Mouse (Mus musculus): ENCODE results near the gene Atp10b.

DNA sequence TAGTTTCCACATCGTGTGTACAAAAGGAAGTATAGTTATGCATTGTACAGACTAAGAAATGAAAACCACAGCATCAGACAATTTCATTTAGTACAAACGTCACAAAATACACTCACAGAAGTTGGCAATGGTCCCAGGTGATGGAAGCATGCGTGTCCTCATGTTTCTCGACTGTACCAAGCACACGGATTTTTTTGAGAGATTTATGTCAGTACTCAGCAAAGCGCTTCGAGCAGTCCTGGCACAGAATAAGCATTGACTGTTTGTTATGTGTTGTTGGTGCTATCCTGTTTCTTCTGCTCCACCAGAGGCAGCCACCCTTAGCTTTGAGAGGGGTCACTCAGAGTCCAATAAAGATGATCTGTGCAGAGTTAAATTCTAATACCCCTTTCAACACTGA is 108.1 kb downstream of the Atp10b start:
- TF ChIP-seq EP300 (IDR thresholded peaks at IDR 0.05; ENCODE audit: low read depth) (no peak), CTCF (IDR thresholded peaks at IDR 0.05; ENCODE audit: low read depth) (no peak)

Measured in liver, embryonic 14.5 days (tissue).